Mouse (Mus musculus) forebrain, embryonic 15.5 days (tissue): ENCODE measurements around the gene Atm. TPM values are rescaled to one million over a fixed set of nuclear protein-coding genes. Genes with fewer than 3 reads are reported as not detected.

Experiments used
- ATAC-seq: fragments of 200-750 bp; cut with Nextera tagmentation; replicated peaks from 2 replicates; pipeline ENCODE4 v1.8.0; 2017; ENCODE audit warnings: mild to moderate bottlenecking, moderate TSS enrichment, moderate library complexity
- H3K27ac ChIP-seq: fragments of 300-500 bp; sonication (generic); replicated peaks from 2 replicates; pipeline ENCODE4 v1.5.1; 2015; ENCODE audit warnings: mild to moderate bottlenecking, inconsistent platforms
- H3K27me3 ChIP-seq: fragments of 300-500 bp; sonication (generic); 2 replicates; pipeline ENCODE4 v1.6.1; 2015; ENCODE audit warnings: inconsistent platforms
- H3K36me3 ChIP-seq: fragments of 300-500 bp; sonication (generic); 2 replicates; pipeline ENCODE4 v1.6.1; 2015; ENCODE audit warnings: mild to moderate bottlenecking, inconsistent platforms
- H3K4me1 ChIP-seq: fragments of 300-500 bp; sonication (generic); 2 replicates; pipeline ENCODE4 v1.6.1; 2015; ENCODE audit warnings: inconsistent platforms
- H3K4me2 ChIP-seq: fragments of 300-500 bp; sonication (generic); replicated peaks from 2 replicates; pipeline ENCODE4 v1.6.1; 2015; ENCODE audit warnings: mild to moderate bottlenecking, inconsistent platforms
- H3K4me3 ChIP-seq: fragments of 300-500 bp; sonication (generic); 2 replicates; pipeline ENCODE4 v1.5.1; 2015; ENCODE audit warnings: mild to moderate bottlenecking, inconsistent platforms
- H3K9ac ChIP-seq: fragments of 300-500 bp; sonication (generic); replicated peaks from 2 replicates; pipeline ENCODE4 v1.6.1; 2015; ENCODE audit warnings: mild to moderate bottlenecking, inconsistent platforms
- H3K9me3 ChIP-seq: fragments of 300-500 bp; sonication (generic); 2 replicates; pipeline ENCODE4 v1.6.1; 2016; ENCODE audit warnings: inconsistent platforms
- WGBS: fragments of 180-500 bp; shearing (Covaris S2); methylation state at CpG from one replicate; pipeline ENCODE4 v1.1.7; 2015; ENCODE audit warnings: mixed read lengths; 5-methylcytosine and 5-hydroxymethylcytosine counted together
- polyA plus RNA-seq: library from polyadenylated mRNA; unstranded; fragments of >200 nt; fragmentation: Nextera tagmentation; extraction: Ambion mirVana; gene quantifications from 2 replicates; pipeline ENCODE4 v1.2.1, GENCODE M21; 2015

Atm gene
- polyA plus RNA-seq: 12.4 and 13.4 TPM in 2 replicates

DNA sequence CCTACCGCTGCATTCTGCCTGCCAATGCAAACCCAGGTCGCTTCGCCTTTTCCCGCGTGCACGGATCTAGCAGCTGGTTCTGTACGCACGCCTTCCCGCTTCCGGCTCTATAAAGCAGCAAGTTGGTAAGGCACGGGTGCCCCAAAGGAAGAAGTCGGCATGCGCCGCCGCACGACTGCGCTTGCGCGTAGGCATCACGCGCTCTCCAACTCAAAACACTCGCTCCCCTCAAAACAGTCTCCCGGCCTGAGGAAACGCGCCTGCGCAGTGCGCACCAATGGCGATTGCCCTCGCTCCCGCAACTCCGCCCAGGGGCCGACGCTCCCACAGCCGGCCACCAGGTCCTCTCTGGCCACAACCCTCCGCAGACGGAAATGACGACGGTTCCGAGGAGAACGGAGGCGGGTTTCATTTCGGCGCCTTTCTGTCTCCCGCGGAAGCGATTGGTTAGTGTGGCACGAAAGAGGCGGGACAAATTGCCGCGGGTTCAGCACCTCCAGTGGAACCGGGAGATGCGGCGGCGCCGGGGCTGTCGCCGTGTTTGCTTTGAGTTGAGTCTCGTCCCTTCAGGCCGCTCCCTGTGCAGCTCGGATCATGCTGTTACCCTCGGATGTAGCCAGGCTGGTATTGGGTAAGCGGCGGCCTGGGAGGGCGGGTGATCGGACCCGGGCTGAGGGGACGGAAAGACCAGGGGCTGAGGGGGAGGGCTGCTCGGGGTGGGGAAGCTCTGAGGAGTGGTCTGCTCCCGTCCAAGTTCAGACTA lies at the start of gene Atm, which contains the start of gene Npat:
Gene Atm, minus strand, starts transcription at position 183 of the 763 bp plus-strand sequence.
Gene Npat, plus strand, starts transcription at position 490 of the 763 bp plus-strand sequence.
- Histone ChIP-seq H3K4me3 (peak within 1 kb of the TSS; percentile 57), H3K27me3 (no peaks in the 10 kb centered on the region), H3K9ac (peak within 1 kb of the TSS; percentile 60), H3K27ac (peak within 1 kb of the TSS; percentile 90), H3K36me3 (peaks cover 7% of the 10 kb centered on the region), H3K4me1 (peaks cover 30% of the 10 kb centered on the region), H3K9me3 (no peaks in the 10 kb centered on the region), H3K4me2 (peak within 1 kb of the TSS; percentile 87)
- under 1% methylated on average over 69 of the region's 69 CpGs for WGBS
- peak; percentile 99 for ATAC-seq

- Histone ChIP-seq H3K4me1 (no peaks in the 10 kb centered on the region), H3K9ac (no peak overlapping the region), H3K9me3 (no peaks in the 10 kb centered on the region), H3K27ac (no peak overlapping the region), H3K4me2 (no peak overlapping the region), H3K27me3 (no peaks in the 10 kb centered on the region), H3K36me3 (peaks cover 77% of the 10 kb centered on the region), H3K4me3 (no peak overlapping the region)
- 83% methylated on average over 4 of the region's 4 CpGs for WGBS
- ATAC-seq: no peak
These were observed 45.3 kb upstream of the Atm start for GRCm38 (mm10) chr9:53581870-53582269.

DNA sequence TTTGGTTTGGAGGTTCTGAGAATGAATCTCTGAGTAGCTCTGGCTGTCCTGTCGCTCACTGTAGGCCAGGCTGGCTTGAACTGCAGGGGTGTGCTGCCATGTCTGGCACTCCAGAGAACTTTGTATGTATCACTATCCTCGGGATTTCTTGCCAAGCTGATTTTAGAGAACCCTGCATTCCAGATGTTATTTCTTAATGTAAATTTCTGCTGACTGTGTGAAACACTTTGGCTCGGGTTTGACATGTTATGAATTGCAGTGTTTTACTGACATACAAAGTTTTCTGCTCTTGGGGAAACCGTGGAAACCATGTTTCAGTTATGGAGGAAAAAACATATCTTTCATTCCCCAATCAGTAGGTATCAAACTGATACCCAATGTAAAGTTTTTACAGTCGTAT lies 39.2 kb upstream of the Atm start:
- no peak for ATAC-seq
- peaks cover 56% of the 10 kb centered on the region for H3K36me3 ChIP-seq

DNA sequence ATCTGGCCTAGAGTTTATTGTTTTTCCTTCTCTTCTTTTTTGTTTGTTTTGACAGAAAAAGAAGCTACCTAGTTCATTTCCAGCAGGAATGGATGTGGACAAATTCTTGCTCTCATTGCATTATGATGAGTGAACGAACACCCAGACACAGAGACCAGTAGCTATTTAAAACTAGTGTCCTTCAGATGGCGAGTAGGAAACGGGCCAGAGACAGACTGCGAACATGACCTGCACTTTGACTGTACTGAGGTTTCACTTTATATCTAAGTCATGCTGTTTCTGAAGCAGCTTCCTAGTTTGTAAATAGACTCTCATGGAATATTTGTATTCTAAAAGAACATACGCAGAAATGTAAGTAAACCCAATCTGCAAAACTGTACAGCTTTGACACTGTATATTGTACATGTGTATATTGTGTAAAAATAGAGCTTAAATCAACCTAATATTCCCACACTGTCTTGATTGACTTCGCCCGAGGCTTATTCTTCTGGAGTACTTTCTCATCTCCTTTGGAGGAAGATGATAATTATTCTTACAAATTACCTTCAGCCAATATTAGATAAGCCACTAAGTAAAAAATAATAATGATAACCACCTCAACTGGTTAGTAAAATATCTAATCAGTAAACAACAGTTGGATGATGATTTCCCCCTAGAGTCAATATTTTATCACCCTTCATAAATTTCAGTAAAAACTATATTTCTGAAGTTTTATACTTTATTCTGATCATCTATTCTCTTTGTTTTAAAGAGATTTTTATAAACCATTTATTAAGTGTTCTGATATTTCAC lies 36.2 kb upstream of the Atm start:
- no peak overlapping the region for H3K4me2 ChIP-seq
- H3K36me3 ChIP-seq: peaks cover 62% of the 10 kb centered on the region
- WGBS: 94% methylated on average over 7 of the region's 7 CpGs

More for the DNA sequence above, 39.2 kb upstream of the Atm start:
- WGBS: 89% methylated on average over 5 of the region's 5 CpGs
- no peak overlapping the region for H3K9ac ChIP-seq
- no peak overlapping the region for H3K4me3 ChIP-seq
- no peaks in the 10 kb centered on the region for H3K27me3 ChIP-seq
- H3K9me3 ChIP-seq: no peaks in the 10 kb centered on the region
- H3K4me1 ChIP-seq: no peaks in the 10 kb centered on the region
- no peak overlapping the region for H3K27ac ChIP-seq
- no peak overlapping the region for H3K4me2 ChIP-seq

GRCm38 (mm10) chr9:53570662-53571061 lies 34.1 kb upstream of the Atm start:
- 79% methylated on average over 6 of the region's 6 CpGs for WGBS
- Histone ChIP-seq H3K4me1 (no peaks in the 10 kb centered on the region), H3K36me3 (peaks cover 65% of the 10 kb centered on the region), H3K9me3 (no peaks in the 10 kb centered on the region), H3K27ac (no peak overlapping the region), H3K9ac (no peak overlapping the region), H3K4me2 (no peak overlapping the region), H3K4me3 (no peak overlapping the region), H3K27me3 (no peaks in the 10 kb centered on the region)
- ATAC-seq: no peak

More for the DNA sequence above, 36.2 kb upstream of the Atm start:
- H3K4me3 ChIP-seq: no peak overlapping the region
- no peak overlapping the region for H3K27ac ChIP-seq
- H3K27me3 ChIP-seq: no peaks in the 10 kb centered on the region
- no peak for ATAC-seq
- H3K9ac ChIP-seq: no peak overlapping the region
- no peaks in the 10 kb centered on the region for H3K4me1 ChIP-seq
- H3K9me3 ChIP-seq: no peaks in the 10 kb centered on the region

DNA sequence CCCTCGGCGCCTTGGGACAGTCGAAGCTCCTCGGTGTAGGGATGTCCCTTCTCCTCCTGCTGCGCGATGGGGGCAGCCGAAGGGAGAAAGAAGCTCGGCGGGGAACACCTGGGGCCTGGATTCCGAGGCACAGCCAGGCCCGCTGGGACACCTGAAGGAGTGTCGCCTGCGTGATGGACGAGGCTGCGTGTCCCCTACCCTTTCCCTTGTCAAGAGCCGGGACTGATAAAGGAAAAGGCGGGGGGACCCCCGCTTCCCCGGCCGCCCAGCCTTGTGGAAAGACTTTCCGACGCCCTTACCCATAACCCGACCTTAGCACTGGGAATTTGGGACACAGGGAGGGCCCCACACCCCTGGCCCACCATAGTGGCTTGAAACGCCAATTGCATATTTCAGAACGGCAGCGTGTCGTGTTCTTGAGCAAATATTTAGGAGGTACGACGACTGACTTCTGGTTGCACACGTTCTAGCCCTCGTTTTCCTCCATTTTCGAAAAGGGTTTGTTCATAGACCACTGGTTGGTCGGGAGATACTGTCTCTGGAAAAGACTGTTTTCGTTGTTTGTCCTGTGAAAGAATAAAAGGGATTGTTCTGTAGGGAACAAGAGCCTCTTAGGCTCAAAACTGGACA lies 911 bp upstream of the Atm start:
- Histone ChIP-seq H3K36me3 (peaks cover 6% of the 10 kb centered on the region), H3K4me1 (peaks cover 30% of the 10 kb centered on the region), H3K9me3 (no peaks in the 10 kb centered on the region), H3K27me3 (no peaks in the 10 kb centered on the region), H3K9ac (peak overlapping the region; percentile 60), H3K27ac (peak overlapping the region; percentile 90), H3K4me3 (peak overlapping the region; percentile 57), H3K4me2 (peak overlapping the region; percentile 87)
- ATAC-seq: no peak
- WGBS: under 1% methylated on average over 26 of the region's 34 CpGs

- peaks cover 13% of the 10 kb centered on the region for H3K36me3 ChIP-seq
- peak overlapping the region; percentile 81 for H3K4me2 ChIP-seq
- H3K9me3 ChIP-seq: no peaks in the 10 kb centered on the region
- 16% methylated on average over 17 of the region's 17 CpGs for WGBS
- H3K9ac ChIP-seq: peak overlapping the region; percentile 58
- H3K4me3 ChIP-seq: peak overlapping the region; percentile 57
- no peak for ATAC-seq
- H3K27ac ChIP-seq: peak overlapping the region; percentile 89
- H3K27me3 ChIP-seq: no peaks in the 10 kb centered on the region
- peaks cover 30% of the 10 kb centered on the region for H3K4me1 ChIP-seq
These were observed 872 bp downstream of the Atm start for GRCm38 (mm10) chr9:53535416-53536320.

GRCm38 (mm10) chr9:53517373-53518009 lies 19.0 kb downstream of the Atm start:
- ATAC-seq: no peak
- WGBS: 79% methylated on average over 9 of the region's 9 CpGs
- Histone ChIP-seq H3K9me3 (no peaks in the 10 kb centered on the region), H3K4me1 (no peaks in the 10 kb centered on the region), H3K4me3 (no peak overlapping the region), H3K4me2 (no peak overlapping the region), H3K27ac (no peak overlapping the region), H3K9ac (no peak overlapping the region), H3K27me3 (no peaks in the 10 kb centered on the region), H3K36me3 (peaks cover 17% of the 10 kb centered on the region; the same call in 1 of the 2 replicates)

- no peak overlapping the region for H3K4me3 ChIP-seq
- no peak for ATAC-seq
- no peak overlapping the region for H3K9ac ChIP-seq
- H3K27ac ChIP-seq: no peak overlapping the region
- no peaks in the 10 kb centered on the region for H3K4me1 ChIP-seq
- no peak overlapping the region for H3K4me2 ChIP-seq
- H3K9me3 ChIP-seq: no peaks in the 10 kb centered on the region
- peaks cover 22% of the 10 kb centered on the region for H3K36me3 ChIP-seq
- no peaks in the 10 kb centered on the region for H3K27me3 ChIP-seq
These were observed 22.4 kb downstream of the Atm start for GRCm38 (mm10) chr9:53514091-53514490.

GRCm38 (mm10) chr9:53508053-53508452 lies 28.5 kb downstream of the Atm start:
- H3K36me3 ChIP-seq: peaks cover 29% of the 10 kb centered on the region
- H3K9me3 ChIP-seq: no peaks in the 10 kb centered on the region
- no peak overlapping the region for H3K4me3 ChIP-seq
- H3K4me1 ChIP-seq: no peaks in the 10 kb centered on the region
- H3K27me3 ChIP-seq: no peaks in the 10 kb centered on the region
- 92% methylated on average over 7 of the region's 7 CpGs for WGBS
- no peak overlapping the region for H3K27ac ChIP-seq
- ATAC-seq: no peak
- H3K4me2 ChIP-seq: no peak overlapping the region
- no peak overlapping the region for H3K9ac ChIP-seq

DNA sequence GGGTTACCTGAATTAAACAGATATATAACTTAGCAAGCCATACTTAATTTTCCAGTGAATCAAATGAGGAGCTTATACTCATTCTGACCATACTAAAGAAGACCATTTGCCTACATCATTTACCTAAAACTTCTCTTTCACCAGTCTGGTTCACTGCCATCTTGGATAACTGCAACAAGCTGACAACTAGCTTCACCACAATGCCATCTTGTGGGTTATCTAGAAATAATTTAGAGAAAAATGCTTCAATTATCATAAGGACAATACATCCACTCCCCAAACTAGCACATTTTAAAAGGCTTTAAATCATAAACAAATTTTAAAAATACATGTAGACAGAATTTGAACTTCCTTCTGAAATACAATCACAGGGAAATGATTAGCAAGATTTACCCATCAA lies 50.7 kb downstream of the Atm start:
- no peak overlapping the region for H3K4me3 ChIP-seq
- H3K4me1 ChIP-seq: no peaks in the 10 kb centered on the region
- no peak overlapping the region for H3K9ac ChIP-seq
- no peak for ATAC-seq
- H3K27me3 ChIP-seq: no peaks in the 10 kb centered on the region
- no peak overlapping the region for H3K4me2 ChIP-seq
- H3K9me3 ChIP-seq: no peaks in the 10 kb centered on the region
- peaks cover 30% of the 10 kb centered on the region for H3K36me3 ChIP-seq
- H3K27ac ChIP-seq: no peak overlapping the region
